Mouse (Mus musculus) ES-CJ7 (cell line): ENCODE measurements at regions not wholly inside any gene's neighbourhood (a gene's known extent, or its start where the extent isn't known, plus 50 kb on each side); places are given as distances from the start of the nearest gene placed in this dataset.
A peak's percentile ranks its signal among the peaks of the same experiment; 100 is the strongest.

Experiments used
- DNase-seq: peaks from one replicate; pipeline ENCODE4 v3.0.0; 2011; ENCODE audit warnings: low read depth, low spot score

DNA sequence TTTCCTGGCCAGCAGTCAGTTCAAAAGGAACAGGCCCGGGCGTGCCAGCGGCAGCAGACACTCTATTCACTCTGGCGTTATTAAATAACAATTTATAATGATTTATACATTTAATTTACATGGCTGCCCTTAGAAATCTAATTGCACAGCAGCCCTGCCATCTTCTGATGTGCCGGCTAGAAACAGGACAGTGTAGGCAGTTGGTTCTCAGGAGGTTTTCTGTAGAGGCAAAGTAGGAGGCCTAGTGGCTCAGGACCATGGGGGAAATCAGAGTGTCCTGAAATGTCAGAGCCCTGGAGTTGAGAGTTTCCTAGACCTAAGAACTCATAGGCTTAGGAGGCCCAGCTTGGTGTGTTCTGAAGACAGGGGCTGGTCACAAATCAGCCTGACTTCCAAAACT lies 225.2 kb upstream of the Foxq1 start:
- no peak for DNase-seq

DNA sequence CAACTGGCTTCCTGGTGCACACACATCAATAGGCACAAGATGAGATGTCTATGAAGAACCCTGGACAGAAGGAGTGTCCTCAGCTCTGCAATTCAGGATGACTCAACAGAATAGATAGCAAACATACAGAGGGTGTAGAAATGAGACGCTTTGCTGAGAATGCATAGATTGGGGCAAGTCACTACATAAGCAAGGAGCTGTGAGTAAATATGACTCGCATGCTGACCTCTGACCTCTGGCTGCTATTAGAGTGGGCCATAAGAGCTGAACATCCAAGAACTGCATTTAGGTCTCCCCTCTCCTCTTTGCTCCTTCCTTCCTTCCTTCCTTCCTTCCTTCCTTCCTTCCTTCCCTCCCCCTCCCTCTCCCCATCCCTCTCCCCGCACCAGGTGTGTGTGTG lies 221.0 kb upstream of the Foxq1 start:
- no peak for DNase-seq

DNA sequence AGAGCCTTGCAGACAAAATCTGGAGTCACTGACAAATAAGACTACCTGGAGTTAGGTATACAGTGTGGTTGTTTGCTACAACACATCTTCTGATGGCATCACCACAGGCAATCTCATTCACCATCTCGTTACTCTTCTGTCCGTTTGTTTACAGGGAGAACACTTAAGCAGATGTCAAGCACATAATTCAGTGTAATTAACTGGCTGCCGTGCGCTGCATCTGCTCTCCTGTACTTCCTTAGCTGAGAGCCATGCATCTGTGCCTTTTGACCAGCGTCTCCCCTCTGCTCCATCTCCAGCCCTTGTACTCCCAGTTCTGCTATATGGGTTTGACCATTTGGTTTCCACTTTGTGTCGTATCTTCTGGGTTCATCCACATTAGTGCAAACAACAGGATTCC lies 218.3 kb upstream of the Foxq1 start:
- no peak for DNase-seq

DNA sequence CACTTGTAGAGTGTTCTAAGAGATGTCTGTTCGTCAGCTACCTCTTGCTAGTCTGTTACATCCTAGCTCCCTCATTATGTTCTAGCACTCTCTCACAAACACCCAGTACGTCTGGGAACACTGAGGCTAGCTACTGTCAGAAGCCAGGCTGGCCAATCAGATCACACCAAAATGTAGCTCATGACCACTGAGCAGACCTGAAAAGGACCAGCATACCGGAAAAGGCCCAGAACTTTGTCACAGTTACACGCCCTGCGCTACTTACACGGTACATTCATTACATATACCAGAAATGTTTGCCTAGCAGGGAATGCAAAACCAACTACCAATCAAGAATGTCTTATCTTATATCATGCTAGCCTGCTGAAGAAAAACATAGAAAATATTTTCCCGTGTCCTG lies 216.5 kb upstream of the Foxq1 start:
- no peak for DNase-seq

DNA sequence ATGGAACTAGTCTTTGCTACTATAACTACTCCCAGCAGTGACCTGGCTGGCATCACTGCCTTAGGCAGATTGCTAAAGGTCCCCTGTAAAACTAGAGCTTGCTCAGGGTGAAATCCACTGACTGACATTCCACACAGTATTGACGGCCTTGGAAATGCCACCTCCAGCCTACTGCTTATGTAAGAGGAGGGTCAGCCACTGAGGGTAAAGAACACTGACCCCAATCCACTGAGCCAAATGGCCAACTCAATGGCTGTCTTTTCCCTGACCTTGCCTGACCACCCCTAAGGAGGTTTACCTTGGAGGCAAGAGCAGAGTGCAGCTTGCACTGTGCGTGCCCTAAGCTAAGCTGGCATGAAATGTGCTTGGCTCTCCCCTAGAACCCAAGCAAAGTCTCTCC lies 216.0 kb upstream of the Foxq1 start:
- DNase-seq: no peak

DNA sequence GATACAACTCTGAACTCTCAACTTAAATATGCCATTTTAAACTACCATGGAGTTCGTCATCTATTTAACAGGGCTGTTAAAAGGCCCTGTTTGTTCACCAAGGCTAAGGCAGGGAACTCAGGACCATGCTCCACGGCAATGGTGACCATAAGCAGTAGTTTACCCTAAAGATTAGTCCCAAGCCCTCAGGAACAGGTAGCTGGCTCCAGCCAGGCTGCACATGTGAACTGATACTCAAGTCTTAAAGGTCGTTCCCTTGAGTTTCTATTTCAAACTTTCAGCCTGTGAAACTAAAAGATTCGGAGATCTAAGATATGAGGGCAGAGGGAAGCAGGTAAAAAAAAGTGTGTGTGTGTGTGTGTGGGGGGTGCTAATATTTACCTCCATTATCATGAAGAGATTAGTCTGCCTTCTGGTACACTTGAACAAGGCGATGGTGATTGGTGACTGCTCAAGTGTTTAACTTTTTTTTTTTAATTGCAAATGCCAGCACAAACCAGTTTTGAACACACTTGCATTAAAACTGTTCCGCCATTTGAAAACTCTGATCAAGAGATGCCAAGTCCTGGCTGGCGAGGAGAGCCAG lies 215.5 kb upstream of the Foxq1 start:
- DNase-seq: no peak

DNA sequence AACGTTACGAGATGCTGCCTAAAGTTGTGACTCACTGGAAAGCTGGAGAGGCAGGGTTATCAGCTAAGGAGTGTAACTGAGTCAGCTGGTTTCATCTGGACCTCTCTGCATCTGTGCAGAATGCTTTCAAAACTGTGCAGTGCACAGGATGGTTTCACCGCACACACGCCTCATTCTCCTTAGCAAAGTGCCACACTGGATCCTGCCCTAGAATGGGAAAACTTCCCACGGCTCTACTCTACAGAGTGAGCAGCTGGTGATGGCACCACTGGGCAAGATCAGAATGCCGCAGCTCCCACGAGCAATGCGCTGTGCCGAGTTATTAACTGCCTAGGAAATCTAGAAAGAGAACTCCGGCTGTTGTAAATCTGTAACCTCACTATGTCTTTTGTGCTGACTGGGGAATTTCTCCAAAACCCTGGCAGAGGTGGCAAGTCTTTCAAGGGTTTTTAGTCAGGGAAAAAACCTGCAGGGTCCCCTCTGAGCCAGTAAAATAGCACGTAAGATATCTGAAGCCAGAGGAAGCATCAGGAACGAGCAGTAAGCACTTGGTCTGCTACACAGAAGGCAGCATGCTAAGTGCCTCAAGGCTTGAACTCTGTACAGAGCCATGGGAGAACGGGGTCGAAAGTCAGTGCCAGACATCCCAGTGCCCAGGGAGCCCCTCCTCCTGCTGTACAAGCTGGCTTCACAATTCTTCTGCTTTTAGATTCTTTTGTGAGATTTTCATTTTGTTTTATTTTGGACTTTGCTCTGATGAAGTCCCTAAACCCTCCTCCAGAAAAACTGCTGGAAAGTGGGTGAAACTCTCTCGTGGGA lies 214.4 kb upstream of the Foxq1 start:
- DNase-seq: no peak

DNA sequence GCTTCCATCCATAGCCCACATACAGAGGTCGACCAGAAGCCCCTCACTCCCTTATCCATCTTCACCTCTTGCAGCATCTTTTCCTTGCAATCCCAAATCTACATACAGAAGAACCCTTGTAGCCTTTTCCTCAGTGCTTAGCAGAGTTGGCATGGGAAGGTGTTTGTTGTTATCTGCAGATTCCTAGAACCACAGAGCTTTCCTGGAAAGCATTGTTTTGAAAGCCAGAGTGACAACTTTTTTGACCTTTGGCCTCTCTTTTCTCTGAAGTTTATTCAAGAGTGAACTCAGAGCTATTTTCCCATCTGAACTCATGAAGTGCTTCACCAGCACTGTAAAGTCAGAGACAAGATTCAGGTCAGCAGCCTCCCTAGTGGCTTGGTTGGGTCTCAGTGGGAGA lies 209.7 kb upstream of the Foxq1 start:
- no peak for DNase-seq

DNA sequence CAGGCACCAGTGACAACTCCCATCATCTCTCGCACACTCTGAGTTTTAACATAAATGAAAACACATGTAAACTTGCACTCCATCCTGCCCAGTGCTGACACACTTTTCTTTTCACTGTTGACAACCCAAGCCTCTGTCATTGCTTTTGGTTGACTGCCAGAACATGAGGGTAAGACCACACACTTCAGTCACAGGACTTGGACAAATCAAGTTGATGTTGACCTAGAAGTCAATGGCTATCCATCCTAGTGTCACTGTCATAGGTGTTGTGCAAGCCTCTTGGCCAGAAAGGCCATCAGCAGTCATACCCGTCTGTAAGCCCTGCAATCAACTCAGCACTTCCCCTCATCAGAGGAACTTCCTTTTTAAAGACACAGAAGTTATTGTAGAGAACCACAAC lies 208.9 kb upstream of the Foxq1 start:
- DNase-seq: no peak

DNA sequence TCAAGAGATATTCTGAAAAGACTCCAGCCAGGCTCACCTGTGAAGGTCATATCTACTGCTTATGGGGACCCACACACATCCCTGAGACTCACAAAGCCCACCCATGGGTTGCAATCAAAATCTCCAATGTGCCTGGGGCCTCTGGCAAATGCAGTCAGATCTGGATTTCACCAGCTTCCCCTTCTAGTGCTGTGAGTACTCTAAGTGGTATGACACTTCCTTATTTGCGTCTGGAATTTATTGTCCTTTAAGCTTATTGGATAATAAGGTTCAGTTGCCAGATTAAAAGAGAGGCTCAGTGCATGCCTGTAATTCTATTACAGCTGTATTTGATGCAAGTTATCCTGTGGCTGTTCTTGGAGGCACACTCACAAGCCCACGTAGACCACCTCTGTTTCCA lies 206.3 kb upstream of the Foxq1 start:
- no peak for DNase-seq

DNA sequence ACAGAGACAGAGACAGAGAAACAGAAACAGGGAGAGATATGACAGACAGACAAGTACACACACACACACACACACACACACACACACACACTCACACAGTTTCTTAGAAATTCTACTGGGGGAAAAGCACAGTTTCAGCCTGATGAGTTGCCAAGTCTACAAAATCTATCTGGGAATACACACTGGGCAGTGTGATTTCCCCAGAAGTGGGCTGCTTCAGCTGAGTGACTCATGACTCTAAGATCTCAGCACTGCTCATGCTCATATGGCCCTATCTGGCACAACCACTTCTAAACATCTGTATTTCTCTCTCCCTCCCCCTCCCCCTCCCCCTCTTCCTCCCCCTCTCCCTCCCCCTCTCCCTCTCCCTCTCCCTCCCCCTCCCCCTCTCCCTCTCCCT lies 204.5 kb upstream of the Foxq1 start:
- DNase-seq: no peak

DNA sequence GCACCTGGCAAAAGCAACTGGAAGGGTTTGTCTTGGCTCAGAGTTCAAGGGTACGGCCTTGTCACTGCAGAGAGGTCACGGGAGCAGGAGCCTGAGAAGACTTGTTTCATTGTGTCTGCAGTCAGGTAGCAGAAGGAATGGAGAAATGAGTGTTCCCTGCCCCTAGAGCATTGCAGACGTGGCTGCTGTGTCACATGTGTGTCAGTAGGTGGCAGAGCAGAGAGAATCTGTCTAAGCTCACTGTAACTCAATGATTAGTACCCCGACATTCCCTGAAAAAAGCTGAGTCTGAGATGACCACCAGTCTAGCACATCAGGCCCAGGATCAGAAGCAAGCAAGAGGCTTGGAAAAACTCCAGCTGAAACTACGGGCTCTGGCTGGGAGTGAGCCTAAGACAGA lies 203.1 kb upstream of the Foxq1 start:
- peak; percentile 25 for DNase-seq

DNA sequence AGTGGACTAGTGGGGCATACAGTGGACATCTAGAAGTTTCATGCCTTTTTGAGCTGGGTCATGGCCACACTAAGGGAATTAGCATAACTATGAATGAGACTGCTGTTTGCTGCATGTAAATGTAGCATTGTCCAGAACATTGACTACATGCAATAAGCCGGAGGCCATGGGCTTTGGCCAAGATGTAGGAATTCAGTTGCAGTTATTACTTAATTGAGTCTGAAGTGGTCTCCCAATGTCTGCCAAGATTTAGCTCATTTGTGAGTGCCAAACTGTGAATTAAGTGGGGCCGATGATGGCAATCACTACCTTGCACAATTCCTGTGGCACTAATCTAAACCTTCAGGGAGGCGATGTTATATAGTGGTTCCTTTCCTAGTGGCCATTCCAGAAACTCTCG lies 196.6 kb upstream of the Foxq1 start:
- DNase-seq: no peak

DNA sequence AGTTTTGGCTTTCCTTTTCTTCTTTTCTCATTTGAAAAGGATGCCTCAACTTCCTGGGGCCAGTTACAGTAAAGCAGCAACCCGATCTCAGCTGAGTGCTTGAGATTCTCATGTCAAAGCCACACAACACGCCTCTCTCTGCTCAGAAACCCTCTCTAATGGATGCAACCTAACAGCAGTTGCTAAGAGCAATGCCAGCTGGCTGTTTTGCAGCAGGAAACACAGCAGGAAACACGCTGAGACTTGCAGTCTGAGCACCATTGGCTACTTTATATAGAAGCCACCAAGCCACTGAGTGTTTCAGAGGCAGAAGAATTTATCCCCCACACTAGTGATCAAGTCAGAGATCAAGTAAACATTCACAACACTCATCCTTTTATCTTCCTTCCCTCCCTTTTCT lies 193.5 kb upstream of the Foxq1 start:
- no peak for DNase-seq

DNA sequence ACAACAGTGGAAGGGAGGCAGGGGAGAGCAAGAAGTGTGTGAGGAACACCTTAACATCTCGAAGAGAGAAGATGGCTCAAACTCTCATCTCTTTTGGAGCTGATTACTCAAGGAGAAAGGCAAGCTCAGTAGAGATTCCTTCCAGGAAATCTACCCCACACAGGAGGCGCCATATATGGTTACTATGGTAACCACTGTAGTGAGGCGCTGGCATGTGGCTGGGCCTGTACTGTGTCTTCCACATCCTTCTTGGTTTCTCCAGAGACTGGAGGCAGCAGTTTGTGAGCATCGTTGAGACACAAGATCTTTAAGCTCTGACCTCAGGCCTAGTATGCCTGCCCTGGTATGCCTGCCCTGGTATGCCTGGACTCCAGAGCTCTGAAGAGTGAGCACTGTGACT lies 191.6 kb upstream of the Foxq1 start:
- DNase-seq: no peak

DNA sequence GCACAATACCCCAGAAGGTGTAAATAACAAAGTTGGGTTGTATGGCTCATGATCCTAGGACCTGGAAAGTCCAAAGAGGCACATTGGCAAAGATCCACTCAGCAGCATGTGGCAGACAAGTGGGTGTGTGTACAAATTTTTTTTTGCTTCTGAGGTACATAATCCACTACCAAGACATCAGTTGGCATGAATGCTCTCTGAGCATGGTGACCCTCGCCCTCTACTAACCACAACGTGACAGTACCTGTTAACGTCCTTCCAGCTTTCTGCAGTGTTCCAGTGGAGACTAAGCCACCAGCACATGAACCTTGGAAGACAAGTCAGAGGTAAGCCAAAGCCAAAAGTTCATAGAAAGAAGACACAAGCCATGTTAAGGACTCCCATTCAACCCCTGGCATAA lies 188.7 kb upstream of the Foxq1 start:
- DNase-seq: no peak

DNA sequence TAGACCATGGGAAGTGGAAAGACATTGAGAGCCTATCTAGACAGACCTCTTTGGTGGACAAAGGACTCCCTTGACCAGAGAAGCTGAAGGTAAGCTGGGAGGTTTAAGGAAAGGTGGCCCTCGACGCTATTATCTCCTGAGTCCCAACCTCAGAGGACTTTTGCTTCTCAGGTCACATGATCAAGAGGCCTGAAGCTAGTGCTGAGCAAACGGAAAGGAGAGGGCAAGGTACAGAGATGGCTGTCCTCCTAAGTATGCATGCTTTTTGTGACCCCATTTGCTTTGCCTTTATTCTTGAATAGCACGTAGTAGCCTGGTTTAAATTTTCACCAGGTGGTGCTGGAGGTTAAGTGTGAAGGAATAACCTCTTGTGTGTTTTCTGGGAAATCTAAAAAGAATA lies 186.8 kb upstream of the Foxq1 start:
- DNase-seq: no peak

DNA sequence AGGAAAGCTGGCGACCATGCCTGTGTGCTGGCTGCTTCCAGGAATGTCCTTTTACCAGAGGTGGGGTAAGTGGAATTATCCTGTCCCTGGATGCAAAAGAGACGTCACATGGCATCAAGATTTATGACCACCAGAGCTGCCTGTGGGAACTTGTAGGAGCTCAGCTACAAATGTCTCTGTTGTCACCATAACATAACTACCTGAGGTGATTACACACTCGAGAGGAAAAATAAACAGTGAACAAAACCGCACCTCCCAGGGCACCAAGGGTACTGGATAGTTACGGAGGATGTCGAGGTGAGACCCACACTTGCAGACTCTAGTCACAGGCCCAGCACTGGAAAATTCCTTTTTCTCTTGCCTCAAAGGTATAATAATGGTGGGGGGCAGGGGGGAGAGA lies 185.1 kb upstream of the Foxq1 start:
- no peak for DNase-seq

DNA sequence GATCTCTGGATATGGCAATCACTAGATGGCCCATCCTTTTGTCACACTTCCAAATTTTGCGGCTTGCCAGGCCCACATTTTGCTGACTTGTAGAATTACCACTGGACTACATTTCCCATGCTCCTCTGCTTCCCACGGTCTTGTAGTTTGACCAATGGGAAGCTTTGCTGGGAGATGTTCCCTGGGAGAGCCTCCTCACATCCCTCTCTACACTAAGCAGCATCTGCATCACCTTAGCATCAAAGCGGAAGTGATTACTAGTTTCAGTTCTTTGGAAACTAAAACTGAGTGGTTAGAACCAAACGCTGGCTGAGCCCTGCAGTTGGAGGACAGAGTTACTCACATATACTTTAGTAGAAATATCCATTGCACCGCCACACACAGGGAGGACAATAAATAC lies 181.9 kb upstream of the Foxq1 start:
- DNase-seq: peak; percentile 32

DNA sequence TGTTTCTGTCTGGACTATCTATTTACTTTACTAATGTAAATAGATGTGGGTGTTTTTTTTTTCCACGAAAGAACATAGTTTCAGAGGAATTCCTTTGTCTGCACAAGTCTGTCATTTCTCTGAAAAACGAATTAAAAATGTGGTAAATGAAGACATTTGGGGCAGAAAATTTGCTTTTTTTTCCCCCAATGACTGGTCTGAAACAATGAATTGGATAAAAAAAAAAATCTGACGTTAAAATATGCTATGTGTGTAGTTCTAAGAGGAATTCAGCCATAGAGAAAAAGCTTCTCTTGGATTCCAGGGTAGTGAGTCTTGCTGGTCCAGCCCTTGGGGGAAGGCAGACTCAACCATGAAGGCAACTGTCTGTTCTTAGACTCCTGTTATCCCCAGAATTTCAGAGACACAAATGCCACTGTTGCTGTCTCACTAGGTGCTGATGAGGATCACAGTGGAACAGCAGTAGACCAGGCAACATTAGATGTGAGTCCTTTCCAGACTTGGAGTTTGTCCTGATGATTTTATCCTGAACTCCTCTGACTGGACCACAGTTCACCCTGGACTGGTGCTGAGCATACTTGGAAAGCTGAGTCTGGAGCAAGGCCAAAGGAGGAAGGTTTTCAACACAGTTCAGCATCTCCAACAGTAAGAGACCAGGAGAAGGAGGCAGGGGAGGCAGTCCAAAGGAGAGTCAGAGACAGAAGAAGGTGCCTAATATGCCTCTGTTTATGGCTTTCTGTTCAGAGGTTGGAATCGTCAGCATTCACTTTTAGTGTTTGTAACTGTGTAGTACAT lies 162.3 kb upstream of the Foxq1 start:
- no peak for DNase-seq

DNA sequence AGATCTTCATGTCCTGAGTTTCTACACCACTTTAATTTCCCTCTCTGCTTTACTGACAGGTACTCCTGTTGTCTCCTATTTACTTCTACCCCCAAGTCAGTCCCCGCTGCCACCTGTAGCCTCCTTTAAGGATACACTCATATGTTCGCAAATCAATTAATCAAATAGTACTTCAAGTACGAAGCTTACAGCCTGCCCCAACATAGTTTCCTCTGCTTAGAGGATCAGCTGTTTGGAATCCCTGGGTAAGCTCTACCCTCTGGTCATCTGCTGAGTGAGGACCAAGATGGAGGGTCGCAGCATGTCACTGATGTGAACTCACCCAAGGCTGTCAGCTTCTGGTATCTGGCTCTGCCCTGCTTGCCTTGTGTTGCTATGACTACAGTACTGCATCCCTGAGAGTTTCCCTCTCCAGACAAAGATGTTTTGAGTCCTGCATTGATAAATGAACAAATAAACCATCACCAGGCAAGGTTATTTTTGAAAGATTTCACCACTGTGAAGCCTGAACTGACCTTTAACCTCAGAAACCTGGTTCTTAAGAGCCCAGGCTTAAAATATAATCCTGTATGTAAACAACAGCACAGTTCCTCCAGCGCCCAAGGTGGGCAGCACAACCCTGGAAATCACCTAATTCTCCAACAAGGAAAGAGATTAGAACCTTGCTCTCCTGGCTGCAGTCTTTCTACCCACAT lies 159.6 kb upstream of the Foxq1 start:
- DNase-seq: no peak

DNA sequence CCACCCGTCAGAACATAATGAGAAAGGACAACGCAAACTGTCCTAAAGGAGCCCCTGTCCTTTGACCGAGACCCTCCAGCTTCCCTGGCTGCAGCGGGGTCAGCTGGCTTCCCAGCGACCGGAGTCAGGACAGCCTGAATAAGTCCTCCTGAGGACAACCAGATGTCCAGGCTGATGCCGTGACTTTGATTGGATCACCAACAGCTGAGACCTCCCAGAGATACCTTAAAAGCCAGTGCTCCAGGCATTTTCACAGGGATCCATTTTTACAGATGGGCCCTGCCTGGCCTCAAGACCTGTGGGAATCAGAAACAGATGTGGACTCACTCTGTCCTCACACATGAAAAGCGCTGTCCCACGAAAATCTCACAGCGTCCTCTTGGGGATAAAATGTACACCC lies 158.7 kb upstream of the Foxq1 start:
- DNase-seq: no peak
